Mouse (Mus musculus) ES-Bruce4 (cell line): ENCODE results near the gene Arid1a. TPM values are rescaled to one million over a fixed set of nuclear protein-coding genes. Genes with fewer than 3 reads are reported as not detected.

Experiments
- H3K27ac ChIP-seq: 2 replicates; pipeline ENCODE4 v1.5.1; 2012; ENCODE audit warnings: low read length, inconsistent platforms; ENCODE audit not compliant: insufficient read depth
- H3K27me3 ChIP-seq: 2 replicates; pipeline ENCODE4 v1.6.1; 2012; ENCODE audit warnings: mild to moderate bottlenecking, low read length, inconsistent platforms; ENCODE audit not compliant: control insufficient read depth, poor library complexity, insufficient read depth, severe bottlenecking
- H3K36me3 ChIP-seq: 2 replicates; pipeline ENCODE4 v1.6.1; 2012; ENCODE audit warnings: inconsistent platforms, mild to moderate bottlenecking, low read length, moderate library complexity; ENCODE audit not compliant: control insufficient read depth, poor library complexity, insufficient read depth, severe bottlenecking
- H3K4me1 ChIP-seq: one replicate; pipeline ENCODE4 v1.8.1; 2011; ENCODE audit warnings: low read length; ENCODE audit not compliant: control insufficient read depth, insufficient read depth
- H3K4me3 ChIP-seq: 2 replicates; pipeline ENCODE4 v1.5.1; 2011; ENCODE audit warnings: low read depth, mild to moderate bottlenecking, low read length
- H3K9ac ChIP-seq: 2 replicates; pipeline ENCODE4 v1.6.1; 2012; ENCODE audit warnings: low read depth, mild to moderate bottlenecking, inconsistent platforms; ENCODE audit not compliant: poor library complexity, severe bottlenecking
- H3K9me3 ChIP-seq: replicated peaks from 2 replicates; pipeline ENCODE4 v1.6.1; 2012; ENCODE audit warnings: mild to moderate bottlenecking, low read length, inconsistent platforms; ENCODE audit not compliant: control insufficient read depth, poor library complexity, insufficient read depth, severe bottlenecking
- CTCF ChIP-seq: IDR thresholded peaks from one replicate; pipeline ENCODE4 v1.8.1; 2011; ENCODE audit warnings: low read depth, low read length
- EP300 ChIP-seq: IDR thresholded peaks from 2 replicates; pipeline ENCODE4 v1.6.1; 2011; ENCODE audit warnings: low read depth, low read length; ENCODE audit not compliant: insufficient read depth
- POLR2A ChIP-seq: IDR thresholded peaks from one replicate; pipeline ENCODE4 v1.8.1; 2011; ENCODE audit warnings: low read length; ENCODE audit not compliant: insufficient read depth
- polyA plus RNA-seq: library from polyadenylated mRNA; stranded (reverse); fragments of >200 nt; gene quantifications from 2 replicates; pipeline ENCODE4 v1.2.4, GENCODE M21; 2011; ENCODE audit warnings: low read depth; ENCODE audit not compliant: missing spikeins, insufficient read depth, insufficient read length

Gene Arid1a
- polyA plus RNA-seq, 1 experiment: 119 TPM

- H3K36me3 ChIP-seq: peaks cover 27% of the 10 kb centered on the region
Observed at GRCm38 (mm10) chr4:133725706-133726105, 30.9 kb downstream of the Arid1a start.

GRCm38 (mm10) chr4:133719791-133720190 lies 36.8 kb downstream of the Arid1a start:
- peaks cover 68% of the 10 kb centered on the region for H3K36me3 ChIP-seq
- TF ChIP-seq EP300: no peak
- no peak for TF ChIP-seq CTCF
- TF ChIP-seq POLR2A: no peak
- no peak overlapping the region for H3K9ac ChIP-seq

More at GRCm38 (mm10) chr4:133725706-133726105, 30.9 kb downstream of the Arid1a start:
- no peak overlapping the region for H3K27ac ChIP-seq
- no peaks in the 10 kb centered on the region for H3K27me3 ChIP-seq
- peaks cover 1% of the 10 kb centered on the region for H3K4me1 ChIP-seq
- TF ChIP-seq POLR2A: no peak
- no peaks in the 10 kb centered on the region for H3K9me3 ChIP-seq
- H3K4me3 ChIP-seq: no peak overlapping the region
- no peak overlapping the region for H3K9ac ChIP-seq

GRCm38 (mm10) chr4:133712755-133713154 lies 43.8 kb downstream of the Arid1a start:
- Histone ChIP-seq H3K27ac (peak overlapping the region; percentile 17), H3K36me3 (peaks cover 54% of the 10 kb centered on the region), H3K27me3 (no peaks in the 10 kb centered on the region), H3K4me3 (no peak overlapping the region), H3K9ac (no peak overlapping the region), H3K9me3 (no peaks in the 10 kb centered on the region), H3K4me1 (peaks cover 2% of the 10 kb centered on the region)
- TF ChIP-seq EP300 (no peak), POLR2A (no peak), CTCF (no peak)

More at GRCm38 (mm10) chr4:133719791-133720190, 36.8 kb downstream of the Arid1a start:
- no peak overlapping the region for H3K27ac ChIP-seq
- no peak overlapping the region for H3K4me3 ChIP-seq
- peaks cover 1% of the 10 kb centered on the region for H3K4me1 ChIP-seq
- H3K9me3 ChIP-seq: no peaks in the 10 kb centered on the region
- H3K27me3 ChIP-seq: no peaks in the 10 kb centered on the region

DNA sequence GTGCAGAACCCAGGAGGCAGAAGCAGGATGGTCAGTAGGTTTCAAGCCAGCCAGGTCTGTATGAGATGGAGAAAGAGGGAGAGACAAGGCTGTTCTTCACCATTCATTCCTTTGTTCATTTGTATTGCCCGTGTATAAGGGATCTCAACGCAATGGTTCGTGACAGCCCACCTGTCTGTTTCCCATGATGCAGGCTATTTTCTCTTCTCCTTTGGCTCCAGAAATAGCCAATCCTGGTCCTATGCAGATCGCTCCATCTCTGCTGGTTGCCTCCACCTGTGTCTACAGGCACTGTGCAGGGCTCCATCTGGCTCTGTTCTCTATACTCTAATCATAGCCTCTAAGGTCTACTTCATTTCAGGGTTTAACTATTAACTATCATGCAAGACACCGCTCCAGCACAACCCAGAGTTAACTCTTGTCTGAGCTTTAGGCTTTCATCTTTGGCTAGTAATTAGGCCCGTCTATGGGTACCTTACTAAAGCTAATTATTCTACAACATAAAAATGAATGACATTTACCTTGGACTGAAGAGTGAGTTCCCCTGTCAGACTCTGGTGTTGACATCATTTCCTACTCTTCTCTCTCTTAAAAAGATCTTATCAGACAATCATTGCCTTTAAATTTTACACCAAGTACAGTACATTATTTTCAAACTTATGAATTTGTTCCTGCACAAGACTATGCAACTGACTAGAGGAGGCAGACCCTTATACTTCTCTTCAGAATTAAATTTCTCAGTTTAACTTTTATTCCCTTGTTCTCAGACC lies 45.1 kb downstream of the Arid1a start:
- Histone ChIP-seq H3K9ac (no peak overlapping the region), H3K27ac (no peak overlapping the region; the same call in 1 of the 2 replicates), H3K27me3 (no peaks in the 10 kb centered on the region), H3K36me3 (peaks cover 56% of the 10 kb centered on the region), H3K4me1 (peaks cover 2% of the 10 kb centered on the region), H3K4me3 (no peak overlapping the region), H3K9me3 (no peaks in the 10 kb centered on the region)
- TF ChIP-seq EP300 (no peak), CTCF (no peak), POLR2A (no peak)

- H3K4me3 ChIP-seq: no peak overlapping the region
- H3K36me3 ChIP-seq: peaks cover 51% of the 10 kb centered on the region
- H3K27me3 ChIP-seq: no peaks in the 10 kb centered on the region
- peaks cover 2% of the 10 kb centered on the region for H3K4me1 ChIP-seq
- no peaks in the 10 kb centered on the region for H3K9me3 ChIP-seq
- TF ChIP-seq EP300 (no peak), POLR2A (no peak), CTCF (no peak)
- H3K27ac ChIP-seq: no peak overlapping the region
- H3K9ac ChIP-seq: no peak overlapping the region
Observed at GRCm38 (mm10) chr4:133709395-133709794, 47.2 kb downstream of the Arid1a start.

- no peak overlapping the region for H3K4me3 ChIP-seq
- TF ChIP-seq CTCF: no peak
- no peak for TF ChIP-seq POLR2A
- TF ChIP-seq EP300: no peak
- peak overlapping the region; percentile 66 for H3K27ac ChIP-seq
- H3K9me3 ChIP-seq: no peaks in the 10 kb centered on the region
- peaks cover 59% of the 10 kb centered on the region for H3K36me3 ChIP-seq
- peaks cover 2% of the 10 kb centered on the region for H3K4me1 ChIP-seq
- no peak overlapping the region for H3K9ac ChIP-seq
- no peaks in the 10 kb centered on the region for H3K27me3 ChIP-seq
Observed at GRCm38 (mm10) chr4:133707464-133707863, 49.1 kb downstream of the Arid1a start.
